In genomic region chr2:166625219-166625618, GRCm38 (mm10) we compare ENCODE assay signal across 20 mouse cellular contexts.
DNase-seq lines count a peak whose midpoint lies in the region; ATAC-seq lines count a peak whose summit lies in the region.
"Had no signal": no experiment of that assay in that cellular context is flagged by ENCODE, and none has a peak within 500 bp of the region (broad histone marks: within the 10 kb centered on the region; RNA-seq: fewer than 3 reads in every experiment).

No protein-coding gene starts in this region.

- H3K36me3 ChIP-seq in hindbrain, embryonic 10.5 days = peaks cover 55% of the 10 kb centered on the region
- H3K36me3 ChIP-seq in hindbrain, embryonic 16.5 days (ENCODE audit: control insufficient read depth, insufficient read depth, low read length) = no peaks in the 10 kb centered on the region
- H3K36me3 ChIP-seq: G1E had no signal

- ATAC-seq in hindbrain, embryonic 16.5 days = no peak; the same call in 1 of the 2 replicates
- peak; percentile 8 for ATAC-seq in inflammation-experienced regulatory T-cells, adult 6 months
- ATAC-seq: intestine, postnatal 0 days had no signal

- no peak for DNase-seq in hindbrain, embryonic 10.5 days (ENCODE audit: low spot score)
- DNase-seq in thymus, postnatal 4 days = peak; percentile 28
- DNase-seq in thymus, postnatal 0 days (ENCODE audit: low spot score) = no peak
- no peak for DNase-seq in ovary, postnatal 10 days (ENCODE audit: low spot score)
- DNase-seq in cerebellum, postnatal 14 days = no peak
- DNase-seq in lung, postnatal 25 days (ENCODE audit: low spot score) = no peak
- DNase-seq: adrenal gland, postnatal 36 days; cerebellum, adult 9-11 months; gastrocnemius, postnatal 36 days; heart, postnatal 14 days; left cerebral cortex, postnatal 4 days; lung, adult 2 months had no signal

- H3K4me2 ChIP-seq in hindbrain, embryonic 16.5 days (ENCODE audit: low read length) = no peak overlapping the region
- H3K4me2 ChIP-seq: hindbrain, embryonic 14.5 days; liver, embryonic 11.5 days had no signal

- H3K27me3 ChIP-seq in hindbrain, embryonic 10.5 days (ENCODE audit: insufficient read depth, poor library complexity, severe bottlenecking) = no peaks in the 10 kb centered on the region
- H3K27me3 ChIP-seq in hindbrain, embryonic 16.5 days (replicated peaks; ENCODE audit: control insufficient read depth, insufficient read depth, low read length) = no peaks in the 10 kb centered on the region

- peak overlapping the region; percentile 9; the same call in 1 of the 2 replicates for H3K27ac ChIP-seq in hindbrain, embryonic 10.5 days
- H3K27ac ChIP-seq in hindbrain, embryonic 16.5 days (ENCODE audit: low read depth, low read length) = no peak overlapping the region
- H3K27ac ChIP-seq: forebrain, embryonic 10.5 days; hindbrain, embryonic 14.5 days; macrophage had no signal

- 89% methylated on average over 11 of the region's 11 CpGs for WGBS in hindbrain, embryonic 10.5 days
- WGBS in hindbrain, embryonic 16.5 days = 66% methylated on average over 11 of the region's 11 CpGs

- H3K4me3 ChIP-seq in hindbrain, embryonic 10.5 days = no peak overlapping the region
- H3K4me3 ChIP-seq in hindbrain, embryonic 16.5 days (ENCODE audit: low read length) = no peak overlapping the region
- H3K4me3 ChIP-seq: forebrain, embryonic 10.5 days had no signal

- peaks cover 70% of the 10 kb centered on the region for H3K4me1 ChIP-seq in hindbrain, embryonic 10.5 days (replicated peaks)
- H3K4me1 ChIP-seq in hindbrain, embryonic 16.5 days (ENCODE audit: control insufficient read depth, insufficient read depth, low read depth, low read length) = peaks cover 15% of the 10 kb centered on the region

- H3K9me3 ChIP-seq in hindbrain, embryonic 10.5 days = peaks cover 4% of the 10 kb centered on the region; the same call in 1 of the 2 replicates
- H3K9me3 ChIP-seq in hindbrain, embryonic 16.5 days (ENCODE audit: control insufficient read depth, low read length) = no peaks in the 10 kb centered on the region
- H3K9me3 ChIP-seq: forebrain, embryonic 10.5 days had no signal

- H3K9ac ChIP-seq in hindbrain, embryonic 16.5 days (ENCODE audit: low read depth, low read length) = no peak overlapping the region
- H3K9ac ChIP-seq: hindbrain, embryonic 14.5 days had no signal
